Mouse (Mus musculus): ENCODE results near the gene Aldh1a2. TPM values are rescaled to one million over a fixed set of nuclear protein-coding genes. Genes with fewer than 3 reads are reported as not detected.

Gene Aldh1a2
- polyA plus RNA-seq, 1 experiment from 2014 or later: 13.1 TPM

GRCm38 (mm10) chr9:71278741-71279140, 63.2 kb downstream of the Aldh1a2 start:
- no peak overlapping the region for H3K9ac ChIP-seq (replicated peaks; ENCODE audit: low read depth, low read length)
- no peaks in the 10 kb centered on the region for H3K9me3 ChIP-seq (ENCODE audit: control insufficient read depth, low read length)
- no peaks in the 10 kb centered on the region for H3K27me3 ChIP-seq (replicated peaks; ENCODE audit: control insufficient read depth, insufficient read depth, low read length)
- no peaks in the 10 kb centered on the region for H3K36me3 ChIP-seq (ENCODE audit: control insufficient read depth, insufficient read depth)
- no peak for ATAC-seq
- no peak overlapping the region for H3K4me3 ChIP-seq (replicated peaks; ENCODE audit: low read length)
- no peaks in the 10 kb centered on the region for H3K4me1 ChIP-seq (replicated peaks; ENCODE audit: control insufficient read depth, insufficient read depth, low read length)
- H3K4me2 ChIP-seq (ENCODE audit: low read length): no peak overlapping the region
- no peak overlapping the region for H3K27ac ChIP-seq (ENCODE audit: low read length)
- 94% methylated on average over 4 of the region's 4 CpGs for WGBS

- H3K4me1 ChIP-seq (replicated peaks; ENCODE audit: control insufficient read depth, insufficient read depth, low read length): no peaks in the 10 kb centered on the region
- H3K4me2 ChIP-seq (ENCODE audit: low read length): no peak overlapping the region
- ATAC-seq: no peak
- H3K36me3 ChIP-seq (ENCODE audit: control insufficient read depth, insufficient read depth): no peaks in the 10 kb centered on the region
- H3K4me3 ChIP-seq (replicated peaks; ENCODE audit: low read length): no peak overlapping the region
- no peaks in the 10 kb centered on the region for H3K27me3 ChIP-seq (replicated peaks; ENCODE audit: control insufficient read depth, insufficient read depth, low read length)
- no peaks in the 10 kb centered on the region for H3K9me3 ChIP-seq (ENCODE audit: control insufficient read depth, low read length)
- 90% methylated on average over 7 of the region's 7 CpGs for WGBS
- H3K27ac ChIP-seq (ENCODE audit: low read length): no peak overlapping the region
- no peak overlapping the region for H3K9ac ChIP-seq (replicated peaks; ENCODE audit: low read depth, low read length)
Observed at GRCm38 (mm10) chr9:71283156-71283555, 67.6 kb downstream of the Aldh1a2 start.

GRCm38 (mm10) chr9:71285231-71285630, 69.6 kb downstream of the Aldh1a2 start:
- no peak for ATAC-seq
- Histone ChIP-seq H3K36me3 (ENCODE audit: control insufficient read depth, insufficient read depth) (no peaks in the 10 kb centered on the region), H3K9me3 (ENCODE audit: control insufficient read depth, low read length) (no peaks in the 10 kb centered on the region), H3K4me1 (replicated peaks; ENCODE audit: control insufficient read depth, insufficient read depth, low read length) (no peaks in the 10 kb centered on the region), H3K4me2 (ENCODE audit: low read length) (no peak overlapping the region), H3K4me3 (replicated peaks; ENCODE audit: low read length) (no peak overlapping the region), H3K27ac (ENCODE audit: low read length) (no peak overlapping the region), H3K27me3 (replicated peaks; ENCODE audit: control insufficient read depth, insufficient read depth, low read length) (no peaks in the 10 kb centered on the region), H3K9ac (replicated peaks; ENCODE audit: low read depth, low read length) (no peak overlapping the region)
- 94% methylated on average over 3 of the region's 3 CpGs for WGBS

GRCm38 (mm10) chr9:71286420-71286819, 70.8 kb downstream of the Aldh1a2 start:
- Histone ChIP-seq H3K4me3 (replicated peaks; ENCODE audit: low read length) (no peak overlapping the region), H3K4me2 (ENCODE audit: low read length) (no peak overlapping the region), H3K27ac (ENCODE audit: low read length) (no peak overlapping the region), H3K27me3 (replicated peaks; ENCODE audit: control insufficient read depth, insufficient read depth, low read length) (no peaks in the 10 kb centered on the region), H3K4me1 (replicated peaks; ENCODE audit: control insufficient read depth, insufficient read depth, low read length) (no peaks in the 10 kb centered on the region), H3K36me3 (ENCODE audit: control insufficient read depth, insufficient read depth) (no peaks in the 10 kb centered on the region), H3K9me3 (ENCODE audit: control insufficient read depth, low read length) (no peaks in the 10 kb centered on the region), H3K9ac (replicated peaks; ENCODE audit: low read depth, low read length) (no peak overlapping the region)
- WGBS: 89% methylated on average over 9 of the region's 9 CpGs
- ATAC-seq: no peak

- Histone ChIP-seq H3K4me3 (replicated peaks; ENCODE audit: low read length) (no peak overlapping the region), H3K27me3 (replicated peaks; ENCODE audit: control insufficient read depth, insufficient read depth, low read length) (no peaks in the 10 kb centered on the region), H3K9ac (replicated peaks; ENCODE audit: low read depth, low read length) (no peak overlapping the region), H3K27ac (ENCODE audit: low read length) (no peak overlapping the region), H3K4me1 (replicated peaks; ENCODE audit: control insufficient read depth, insufficient read depth, low read length) (no peaks in the 10 kb centered on the region), H3K4me2 (ENCODE audit: low read length) (no peak overlapping the region), H3K9me3 (ENCODE audit: control insufficient read depth, low read length) (no peaks in the 10 kb centered on the region), H3K36me3 (ENCODE audit: control insufficient read depth, insufficient read depth) (no peaks in the 10 kb centered on the region)
- no peak for ATAC-seq
- WGBS: 88% methylated on average over 6 of the region's 6 CpGs
Observed at GRCm38 (mm10) chr9:71288738-71289137, 73.1 kb downstream of the Aldh1a2 start.

GRCm38 (mm10) chr9:71289810-71290209, 74.2 kb downstream of the Aldh1a2 start:
- 86% methylated on average over 3 of the region's 3 CpGs for WGBS
- ATAC-seq: no peak
- H3K27ac ChIP-seq (ENCODE audit: low read length): no peak overlapping the region
- H3K4me3 ChIP-seq (replicated peaks; ENCODE audit: low read length): no peak overlapping the region
- H3K9ac ChIP-seq (replicated peaks; ENCODE audit: low read depth, low read length): no peak overlapping the region
- H3K36me3 ChIP-seq (ENCODE audit: control insufficient read depth, insufficient read depth): no peaks in the 10 kb centered on the region
- H3K4me1 ChIP-seq (replicated peaks; ENCODE audit: control insufficient read depth, insufficient read depth, low read length): no peaks in the 10 kb centered on the region
- H3K27me3 ChIP-seq (replicated peaks; ENCODE audit: control insufficient read depth, insufficient read depth, low read length): no peaks in the 10 kb centered on the region
- H3K9me3 ChIP-seq (ENCODE audit: control insufficient read depth, low read length): no peaks in the 10 kb centered on the region
- no peak overlapping the region for H3K4me2 ChIP-seq (ENCODE audit: low read length)

GRCm38 (mm10) chr9:71290730-71291129, 75.1 kb downstream of the Aldh1a2 start:
- ATAC-seq: no peak
- H3K36me3 ChIP-seq (ENCODE audit: control insufficient read depth, insufficient read depth): no peaks in the 10 kb centered on the region
- no peaks in the 10 kb centered on the region for H3K4me1 ChIP-seq (replicated peaks; ENCODE audit: control insufficient read depth, insufficient read depth, low read length)
- no peaks in the 10 kb centered on the region for H3K9me3 ChIP-seq (ENCODE audit: control insufficient read depth, low read length)
- no peak overlapping the region for H3K4me3 ChIP-seq (replicated peaks; ENCODE audit: low read length)
- no peak overlapping the region for H3K4me2 ChIP-seq (ENCODE audit: low read length)
- no peaks in the 10 kb centered on the region for H3K27me3 ChIP-seq (replicated peaks; ENCODE audit: control insufficient read depth, insufficient read depth, low read length)
- 90% methylated on average over 1 of the region's 1 CpGs for WGBS
- H3K9ac ChIP-seq (replicated peaks; ENCODE audit: low read depth, low read length): no peak overlapping the region
- H3K27ac ChIP-seq (ENCODE audit: low read length): no peak overlapping the region

- Histone ChIP-seq H3K4me3 (replicated peaks; ENCODE audit: low read length) (no peak overlapping the region), H3K27me3 (replicated peaks; ENCODE audit: control insufficient read depth, insufficient read depth, low read length) (no peaks in the 10 kb centered on the region), H3K9me3 (ENCODE audit: control insufficient read depth, low read length) (no peaks in the 10 kb centered on the region), H3K4me1 (replicated peaks; ENCODE audit: control insufficient read depth, insufficient read depth, low read length) (no peaks in the 10 kb centered on the region), H3K9ac (replicated peaks; ENCODE audit: low read depth, low read length) (no peak overlapping the region), H3K4me2 (ENCODE audit: low read length) (no peak overlapping the region), H3K36me3 (ENCODE audit: control insufficient read depth, insufficient read depth) (no peaks in the 10 kb centered on the region), H3K27ac (ENCODE audit: low read length) (no peak overlapping the region)
- no peak for ATAC-seq
- 78% methylated on average over 8 of the region's 8 CpGs for WGBS
Observed at GRCm38 (mm10) chr9:71295501-71295900, 79.9 kb downstream of the Aldh1a2 start.

- ATAC-seq: no peak
- H3K4me2 ChIP-seq (ENCODE audit: low read length): no peak overlapping the region
- WGBS: 45% methylated on average over 2 of the region's 2 CpGs
- H3K27me3 ChIP-seq (replicated peaks; ENCODE audit: control insufficient read depth, insufficient read depth, low read length): no peaks in the 10 kb centered on the region
- no peak overlapping the region for H3K9ac ChIP-seq (replicated peaks; ENCODE audit: low read depth, low read length)
- no peak overlapping the region for H3K27ac ChIP-seq (ENCODE audit: low read length)
- H3K9me3 ChIP-seq (ENCODE audit: control insufficient read depth, low read length): no peaks in the 10 kb centered on the region
- H3K36me3 ChIP-seq (ENCODE audit: control insufficient read depth, insufficient read depth): no peaks in the 10 kb centered on the region
- H3K4me1 ChIP-seq (replicated peaks; ENCODE audit: control insufficient read depth, insufficient read depth, low read length): no peaks in the 10 kb centered on the region
- H3K4me3 ChIP-seq (replicated peaks; ENCODE audit: low read length): no peak overlapping the region
Observed at GRCm38 (mm10) chr9:71303594-71303993, 88.0 kb downstream of the Aldh1a2 start.

GRCm38 (mm10) chr9:71307106-71307789, 91.7 kb downstream of the Aldh1a2 start:
- H3K4me2 ChIP-seq (ENCODE audit: low read length): no peak overlapping the region

More at GRCm38 (mm10) chr9:71307106-71307789, 91.7 kb downstream of the Aldh1a2 start:
- H3K9me3 ChIP-seq (ENCODE audit: control insufficient read depth, low read length): no peaks in the 10 kb centered on the region
- 80% methylated on average over 9 of the region's 9 CpGs for WGBS
- H3K27ac ChIP-seq (ENCODE audit: low read length): no peak overlapping the region
- no peak for ATAC-seq
- H3K36me3 ChIP-seq (ENCODE audit: control insufficient read depth, insufficient read depth): no peaks in the 10 kb centered on the region
- no peak overlapping the region for H3K9ac ChIP-seq (replicated peaks; ENCODE audit: low read depth, low read length)
- H3K4me1 ChIP-seq (replicated peaks; ENCODE audit: control insufficient read depth, insufficient read depth, low read length): no peaks in the 10 kb centered on the region
- no peak overlapping the region for H3K4me3 ChIP-seq (replicated peaks; ENCODE audit: low read length)
- H3K27me3 ChIP-seq (replicated peaks; ENCODE audit: control insufficient read depth, insufficient read depth, low read length): no peaks in the 10 kb centered on the region
